Mouse (Mus musculus) liver, embryonic 16.5 days (tissue): Measurements from ENCODE around the gene A130010J15Rik. TPM values are rescaled to one million over a fixed set of nuclear protein-coding genes. Genes with fewer than 3 reads are reported as not detected.

Source experiments
- ATAC-seq: fragments of 200-750 bp; cut with Nextera tagmentation; 2 replicates; pipeline ENCODE4 v1.8.0; 2017; ENCODE audit warnings: low read depth, mild to moderate bottlenecking, moderate number of reproducible peaks, moderate library complexity
- H3K27ac ChIP-seq: fragments of 300-500 bp; sonication (generic); 2 replicates; pipeline ENCODE4 v1.5.1; 2014; ENCODE audit warnings: mild to moderate bottlenecking, low read length
- H3K27me3 ChIP-seq: fragments of 300-500 bp; sonication (generic); 2 replicates; pipeline ENCODE4 v1.6.1; 2014; ENCODE audit warnings: low read depth, low read length, mixed read lengths; ENCODE audit not compliant: control insufficient read depth, insufficient read depth
- H3K36me3 ChIP-seq: fragments of 300-500 bp; sonication (generic); 2 replicates; pipeline ENCODE4 v1.6.1; 2014; ENCODE audit warnings: mild to moderate bottlenecking; ENCODE audit not compliant: control insufficient read depth, insufficient read depth
- H3K4me1 ChIP-seq: fragments of 300-500 bp; sonication (generic); 2 replicates; pipeline ENCODE4 v1.6.1; 2014; ENCODE audit warnings: low read depth, low read length, mixed read lengths; ENCODE audit not compliant: control insufficient read depth
- H3K4me2 ChIP-seq: fragments of 300-500 bp; sonication (generic); 2 replicates; pipeline ENCODE4 v1.6.1; 2014; ENCODE audit warnings: low read depth, low read length, mixed read lengths
- H3K4me3 ChIP-seq: fragments of 300-500 bp; sonication (generic); 2 replicates; pipeline ENCODE4 v1.5.1; 2014; ENCODE audit warnings: low read depth, mild to moderate bottlenecking, low read length
- H3K9ac ChIP-seq: fragments of 300-500 bp; sonication (generic); 2 replicates; pipeline ENCODE4 v1.6.1; 2014; ENCODE audit warnings: low read depth, low read length
- H3K9me3 ChIP-seq: fragments of 300-500 bp; sonication (generic); replicated peaks from 2 replicates; pipeline ENCODE4 v1.6.1; 2016; ENCODE audit warnings: low read length; ENCODE audit not compliant: control insufficient read depth
- WGBS: fragments of 180-500 bp; shearing (Covaris S2); extraction: QIAGEN DNeasy Blood & Tissue Kit; methylation state at CpG from one replicate; pipeline ENCODE4 v1.1.7; 2014; ENCODE audit not compliant: insufficient replicate concordance; 5-methylcytosine and 5-hydroxymethylcytosine counted together
- polyA plus RNA-seq: library from polyadenylated mRNA; unstranded; fragments of >200 nt; fragmentation: Nextera tagmentation; extraction: Ambion mirVana; gene quantifications from 2 replicates; pipeline ENCODE4 v1.2.1, GENCODE M21; 2015

The A130010J15Rik gene
- polyA plus RNA-seq, 1 experiment from 2014 or later = 4.0 TPM

DNA sequence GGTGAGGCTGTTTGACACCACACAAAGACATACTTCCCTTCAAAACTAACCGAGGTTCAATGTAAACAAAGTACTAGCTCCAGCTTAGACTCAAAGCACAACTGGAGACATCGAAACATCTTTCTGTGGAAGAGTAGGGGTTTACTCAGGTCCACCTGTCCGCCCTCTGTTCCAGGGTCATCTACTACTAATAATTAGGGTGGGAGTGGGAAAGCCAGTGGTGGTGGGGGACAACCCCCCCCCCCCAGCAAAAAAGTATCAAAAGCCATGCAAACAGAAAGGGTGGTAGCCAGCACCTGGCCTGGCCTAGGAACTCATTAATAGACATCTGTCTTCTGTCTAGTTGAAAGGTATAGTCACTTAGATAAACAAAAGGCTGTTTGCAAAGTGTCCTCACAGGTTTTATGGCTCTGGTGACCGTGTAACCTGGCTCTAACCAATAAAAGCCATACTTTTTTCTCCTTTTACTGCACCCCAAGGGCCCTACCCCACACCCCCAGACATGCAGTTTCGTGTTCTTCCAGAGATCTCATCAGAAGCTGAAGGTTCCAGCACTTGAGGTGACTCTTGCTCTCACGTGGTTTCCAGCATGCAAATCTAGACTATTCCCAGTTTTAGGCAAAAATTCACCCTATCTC is 36.4 kb upstream of the A130010J15Rik start:
- no peak overlapping the region for H3K9ac ChIP-seq
- H3K36me3 ChIP-seq = no peaks in the 10 kb centered on the region; the same call in 1 of the 2 replicates
- H3K9me3 ChIP-seq = no peaks in the 10 kb centered on the region
- H3K4me2 ChIP-seq = no peak overlapping the region
- no peak overlapping the region for H3K4me3 ChIP-seq
- no peaks in the 10 kb centered on the region for H3K27me3 ChIP-seq
- no peak overlapping the region for H3K27ac ChIP-seq
- ATAC-seq = no peak
- 59% methylated on average over 6 of the region's 6 CpGs for WGBS
- peaks cover 12% of the 10 kb centered on the region for H3K4me1 ChIP-seq

DNA sequence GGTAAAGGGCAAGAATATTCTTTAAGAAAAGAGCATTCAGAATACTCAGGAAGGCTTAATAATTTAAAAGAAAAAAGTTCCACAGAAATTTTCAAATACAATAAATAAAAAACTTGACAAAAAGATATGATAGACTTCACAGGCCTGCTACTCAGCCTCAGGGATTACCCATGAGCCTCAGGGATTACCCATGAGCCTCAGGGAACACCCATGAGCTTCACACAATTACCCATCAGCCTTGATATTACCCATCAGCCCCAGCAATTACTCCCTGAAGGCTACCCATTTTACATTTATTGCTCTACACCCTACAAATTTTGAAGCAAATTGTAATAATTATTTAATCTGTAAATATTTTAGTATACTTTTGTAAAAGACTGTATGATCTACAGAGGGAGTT is 35.5 kb upstream of the A130010J15Rik start:
- H3K27ac ChIP-seq = no peak overlapping the region
- no peaks in the 10 kb centered on the region; the same call in 1 of the 2 replicates for H3K36me3 ChIP-seq
- H3K4me2 ChIP-seq = no peak overlapping the region
- no peak overlapping the region for H3K4me3 ChIP-seq
- no peaks in the 10 kb centered on the region for H3K27me3 ChIP-seq
- peaks cover 12% of the 10 kb centered on the region for H3K4me1 ChIP-seq
- H3K9me3 ChIP-seq = no peaks in the 10 kb centered on the region
- no peak for ATAC-seq
- no peak overlapping the region for H3K9ac ChIP-seq

DNA sequence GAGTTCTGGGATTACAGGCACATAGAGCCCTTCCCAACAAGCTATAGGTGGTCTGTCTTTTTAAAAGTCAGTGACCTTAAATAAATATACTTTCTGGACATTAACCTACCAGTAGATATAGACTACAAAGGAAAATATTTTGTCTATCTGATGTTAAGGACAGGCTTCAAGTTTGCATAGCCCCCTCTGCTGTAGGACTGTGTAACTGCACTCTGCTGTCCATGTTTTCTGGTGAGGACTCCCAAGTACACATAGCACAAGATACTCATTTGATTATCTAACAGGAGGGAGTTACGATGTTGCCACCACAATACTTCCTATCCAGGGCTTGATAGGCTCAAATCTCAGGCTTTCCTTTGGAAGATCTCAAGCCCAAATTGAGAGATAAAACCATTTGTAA is 34.1 kb upstream of the A130010J15Rik start:
- 51% methylated on average over 1 of the region's 1 CpGs for WGBS
- Histone ChIP-seq H3K27me3 (no peaks in the 10 kb centered on the region), H3K4me3 (no peak overlapping the region), H3K9ac (no peak overlapping the region), H3K27ac (no peak overlapping the region), H3K36me3 (no peaks in the 10 kb centered on the region), H3K4me2 (no peak overlapping the region), H3K4me1 (peaks cover 12% of the 10 kb centered on the region), H3K9me3 (no peaks in the 10 kb centered on the region)
- no peak for ATAC-seq

DNA sequence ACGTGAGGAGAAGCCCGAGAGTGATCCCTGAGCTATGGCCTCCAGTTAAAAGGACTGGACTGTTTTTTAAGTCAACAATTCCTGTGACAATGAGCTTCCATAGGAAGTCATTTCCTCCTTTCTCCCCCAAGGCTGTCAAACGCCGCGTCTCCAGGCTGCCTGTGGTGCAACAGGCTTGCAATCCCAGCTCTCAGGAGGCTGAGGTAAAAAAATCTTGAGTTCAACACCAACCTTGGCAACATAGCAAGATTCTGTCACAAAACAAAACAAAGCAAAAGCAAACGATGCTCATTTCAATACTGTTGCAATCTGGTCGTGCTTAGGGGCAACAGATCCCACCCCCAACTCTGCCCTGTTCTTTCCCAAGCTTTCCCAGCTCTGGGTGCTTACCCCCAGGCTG is 29.8 kb upstream of the A130010J15Rik start:
- H3K27ac ChIP-seq = no peak overlapping the region
- 31% methylated on average over 7 of the region's 7 CpGs for WGBS

DNA sequence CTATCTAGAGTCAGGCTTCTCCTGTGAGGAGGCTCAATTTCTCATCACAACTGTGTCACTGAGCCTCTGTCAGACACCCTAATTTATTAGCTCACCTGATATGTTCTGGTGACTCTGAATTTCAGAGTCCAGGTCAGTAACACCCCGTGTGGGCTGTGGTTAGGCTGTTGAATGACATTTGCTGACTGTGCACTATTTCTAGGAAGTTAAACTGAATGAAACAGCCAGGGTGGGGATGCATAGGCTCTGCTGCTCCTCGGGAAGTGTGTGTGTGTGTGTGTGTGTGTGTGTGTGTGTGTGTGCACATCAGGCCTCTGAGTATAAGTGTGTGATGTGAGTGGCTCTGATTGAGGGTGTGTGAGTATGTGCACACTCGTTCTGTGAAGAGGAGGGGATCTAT is 29.2 kb upstream of the A130010J15Rik start:
- Histone ChIP-seq H3K27ac (no peak overlapping the region), H3K4me2 (no peak overlapping the region), H3K4me3 (no peak overlapping the region), H3K9ac (no peak overlapping the region), H3K36me3 (no peaks in the 10 kb centered on the region), H3K27me3 (no peaks in the 10 kb centered on the region), H3K9me3 (no peaks in the 10 kb centered on the region), H3K4me1 (no peaks in the 10 kb centered on the region)
- ATAC-seq = no peak
- 14% methylated on average over 3 of the region's 3 CpGs for WGBS

More for the DNA sequence above, 29.8 kb upstream of the A130010J15Rik start:
- no peaks in the 10 kb centered on the region for H3K4me1 ChIP-seq
- no peak overlapping the region for H3K9ac ChIP-seq
- no peaks in the 10 kb centered on the region for H3K36me3 ChIP-seq
- no peaks in the 10 kb centered on the region for H3K27me3 ChIP-seq
- no peaks in the 10 kb centered on the region for H3K9me3 ChIP-seq
- no peak for ATAC-seq
- no peak overlapping the region for H3K4me2 ChIP-seq
- no peak overlapping the region for H3K4me3 ChIP-seq

DNA sequence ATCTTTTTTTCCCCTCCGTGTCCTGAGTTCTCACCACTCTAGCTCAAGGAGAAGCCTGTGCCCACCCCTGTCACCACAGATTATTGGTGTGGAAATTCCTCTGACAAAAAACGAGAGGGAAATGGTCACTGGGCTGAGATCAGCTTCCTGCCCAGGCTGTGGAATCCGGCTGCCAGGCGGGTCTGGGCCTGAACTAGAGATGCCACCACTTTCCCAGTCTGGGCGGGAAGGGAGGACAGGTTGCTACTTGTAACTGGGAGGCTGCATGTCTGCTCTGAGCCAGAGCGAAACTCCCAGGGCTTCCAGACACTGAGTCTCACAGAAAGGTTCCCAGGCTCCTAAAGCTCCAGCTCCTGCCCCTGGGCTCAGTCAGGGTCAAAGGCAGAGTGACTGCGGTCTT is 26.7 kb upstream of the A130010J15Rik start:
- Histone ChIP-seq H3K36me3 (no peaks in the 10 kb centered on the region), H3K4me1 (no peaks in the 10 kb centered on the region), H3K9me3 (no peaks in the 10 kb centered on the region), H3K27ac (no peak overlapping the region), H3K4me2 (no peak overlapping the region), H3K27me3 (no peaks in the 10 kb centered on the region), H3K9ac (no peak overlapping the region), H3K4me3 (no peak overlapping the region)
- ATAC-seq = no peak
- 59% methylated on average over 7 of the region's 7 CpGs for WGBS

DNA sequence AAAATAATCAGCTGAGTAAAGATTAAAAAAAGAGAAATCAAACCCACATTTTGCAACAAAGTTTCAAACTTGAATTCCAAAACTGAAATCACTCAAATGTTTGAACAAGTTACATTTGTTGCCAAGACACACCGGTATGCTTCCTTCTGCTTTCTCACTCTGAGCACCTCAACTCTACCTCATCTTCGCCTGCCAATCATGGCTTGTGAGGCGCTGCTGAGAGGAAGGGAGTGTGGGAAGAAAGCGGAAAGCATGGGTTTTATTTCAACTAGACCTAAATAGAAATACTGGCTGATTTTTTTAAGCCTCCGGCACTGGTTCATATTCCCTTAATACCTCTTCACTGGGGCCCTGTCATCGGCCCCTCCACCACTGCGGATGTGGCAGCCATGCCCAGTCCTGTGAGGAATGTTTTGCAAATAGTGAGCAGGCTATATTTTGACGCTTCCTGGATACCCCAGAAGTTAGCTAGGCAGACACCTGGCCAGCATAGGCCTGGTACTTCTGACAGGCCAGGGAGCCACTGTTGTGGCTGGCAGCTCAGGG is 25.3 kb upstream of the A130010J15Rik start:
- Histone ChIP-seq H3K4me1 (no peaks in the 10 kb centered on the region), H3K36me3 (no peaks in the 10 kb centered on the region), H3K4me2 (no peak overlapping the region), H3K9me3 (no peaks in the 10 kb centered on the region), H3K9ac (no peak overlapping the region), H3K27me3 (no peaks in the 10 kb centered on the region), H3K4me3 (no peak overlapping the region), H3K27ac (no peak overlapping the region)
- no peak for ATAC-seq
- WGBS = 42% methylated on average over 8 of the region's 8 CpGs

DNA sequence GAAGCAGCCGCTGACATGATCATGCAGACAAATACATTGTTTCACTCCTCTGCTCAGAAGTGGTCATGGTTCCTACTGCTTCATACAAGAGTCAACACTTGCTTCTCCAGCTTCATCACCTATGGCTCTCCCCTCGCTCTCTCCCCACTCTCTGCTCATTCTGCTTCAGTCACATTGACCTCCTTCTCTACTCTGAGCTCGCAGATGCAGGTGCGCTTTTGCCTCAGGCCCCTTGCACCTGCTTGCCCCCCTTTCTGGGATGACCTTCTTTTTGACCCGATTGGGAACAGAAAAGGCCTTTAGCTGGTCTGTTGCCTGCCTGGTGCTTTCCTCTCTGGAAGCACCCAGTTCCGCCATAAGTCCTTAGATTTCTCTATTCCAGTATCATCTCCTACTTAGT is 23.3 kb upstream of the A130010J15Rik start:
- H3K4me2 ChIP-seq = no peak overlapping the region
- H3K9ac ChIP-seq = no peak overlapping the region
- no peak overlapping the region for H3K27ac ChIP-seq
- WGBS = 63% methylated on average over 6 of the region's 6 CpGs
- H3K36me3 ChIP-seq = no peaks in the 10 kb centered on the region
- H3K27me3 ChIP-seq = no peaks in the 10 kb centered on the region
- no peaks in the 10 kb centered on the region for H3K9me3 ChIP-seq
- no peaks in the 10 kb centered on the region for H3K4me1 ChIP-seq
- ATAC-seq = no peak
- no peak overlapping the region for H3K4me3 ChIP-seq

DNA sequence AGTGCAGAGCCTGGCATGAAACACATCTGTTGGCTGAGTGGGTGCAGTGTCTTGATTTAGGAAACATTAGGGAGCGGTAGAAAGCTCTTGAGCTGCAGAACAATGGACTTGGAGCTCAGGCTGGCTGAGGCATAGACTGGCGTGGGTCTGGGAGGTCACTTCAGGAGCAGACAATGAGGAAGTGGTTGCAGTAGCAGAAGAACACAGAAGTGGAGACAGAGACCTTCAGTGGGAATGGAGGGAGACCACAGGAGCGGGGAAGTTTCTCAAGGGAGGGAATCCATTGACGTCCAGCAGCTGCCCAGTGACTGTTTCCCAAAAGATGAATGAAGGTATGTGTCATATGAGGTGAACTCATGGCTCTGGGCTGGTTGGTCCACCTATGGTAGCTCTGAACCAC is 22.7 kb upstream of the A130010J15Rik start:
- no peak for ATAC-seq
- Histone ChIP-seq H3K27me3 (no peaks in the 10 kb centered on the region), H3K9me3 (no peaks in the 10 kb centered on the region), H3K4me2 (no peak overlapping the region), H3K9ac (no peak overlapping the region), H3K4me1 (no peaks in the 10 kb centered on the region), H3K36me3 (no peaks in the 10 kb centered on the region), H3K27ac (no peak overlapping the region), H3K4me3 (no peak overlapping the region)
- WGBS = 35% methylated on average over 4 of the region's 4 CpGs
